Mouse (Mus musculus): Measurements from ENCODE around the gene Ifit3b. TPM values are rescaled to one million over a fixed set of nuclear protein-coding genes. Genes with fewer than 3 reads are reported as not detected.

Gene Ifit3b
- polyA plus RNA-seq (2012; rRNA removed) = 0.06 and 0.33 TPM in 2 replicates

DNA sequence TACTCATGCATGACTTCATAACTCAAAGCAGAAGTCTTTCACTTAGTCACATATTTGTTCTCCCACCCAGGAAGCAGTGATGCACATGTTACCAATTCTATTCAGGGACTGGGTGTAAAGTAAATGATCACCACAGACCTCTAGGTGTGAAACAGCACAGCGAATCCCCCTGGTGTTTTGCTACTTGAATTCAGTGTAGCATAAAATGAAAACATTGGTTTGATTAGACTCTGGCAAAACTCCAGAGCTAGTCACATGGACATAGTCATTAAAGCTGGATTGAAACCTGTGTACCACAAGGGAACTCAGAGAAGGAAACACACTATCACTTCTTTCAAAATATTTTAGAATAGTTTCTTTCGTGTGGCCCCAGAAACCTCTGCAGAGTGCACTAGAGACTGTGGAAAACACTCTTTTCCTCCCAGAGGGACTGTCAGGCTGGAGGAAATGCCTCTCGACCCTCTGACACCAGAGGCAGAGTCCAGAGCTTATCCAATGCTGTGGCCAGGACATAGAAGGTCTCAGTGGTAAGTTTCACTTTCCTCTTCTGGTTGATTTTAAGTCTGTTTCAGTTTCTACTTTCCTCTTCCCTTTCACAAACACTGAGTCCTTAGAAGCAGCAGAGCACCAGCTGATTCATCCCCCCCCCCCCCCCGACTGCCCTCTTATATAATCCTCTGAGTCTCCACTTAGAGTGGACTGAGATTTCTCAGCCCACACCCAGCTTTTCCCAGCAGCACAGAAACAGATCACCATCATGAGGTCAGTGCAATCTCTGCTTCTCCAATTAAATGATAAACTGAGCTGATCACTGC is at the start of gene Ifit3b:
TSS of gene Ifit3b (plus strand) at position 734 of the 815 bp plus-strand sequence.

GRCm38 (mm10) chr19:34583126-34583766 is 24.5 kb upstream of the Ifit3b start, which contains the start of gene Ifit3:
Gene Ifit3 (plus strand): TSS chr19:34583531.

GRCm38 (mm10) chr19:34601888-34602287 is 5.9 kb upstream of the Ifit3b start, which contains the start of gene Ifit1bl1:
Gene Ifit1bl1 (minus strand): TSS chr19:34601956.

DNA sequence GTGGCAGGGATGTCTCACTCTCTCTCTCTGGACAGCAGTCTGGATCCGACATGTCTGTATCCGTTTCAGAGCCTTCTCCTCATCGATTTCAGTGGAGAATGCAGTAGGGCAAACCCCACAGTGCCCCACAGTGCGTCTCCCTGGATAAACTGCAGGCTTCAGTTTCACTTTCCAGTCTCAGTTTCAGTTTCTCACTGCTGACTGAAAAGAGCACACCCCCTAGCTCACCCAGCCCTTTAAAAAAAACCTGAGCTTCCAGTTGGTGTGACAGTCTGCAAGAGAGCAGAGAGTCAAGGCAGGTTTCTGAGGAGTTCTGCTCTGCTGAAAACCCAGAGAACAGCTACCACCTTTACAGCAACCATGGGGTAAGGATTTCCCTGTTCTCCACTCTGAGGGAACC is 32.9 kb downstream of the Ifit3b start, which contains the start of the genes Ifit1bl2 and Ifit1:
TSS of gene Ifit1bl2 (minus strand) at position 121 of the 400 bp plus-strand sequence.
TSS of gene Ifit1 (plus strand) at position 249 of the 400 bp plus-strand sequence.

Other genes starting within 250 kb of the Ifit3b start
- gene Ch25h, start 132.8 kb upstream of the Ifit3b start, polyA plus RNA-seq (2012; rRNA removed) = 1.1 and 1.6 TPM in 2 replicates
- 16.9 and 18.2 TPM in 2 replicates for gene Lipa, start 80.5 kb upstream of the Ifit3b start, polyA plus RNA-seq (2012; rRNA removed)
- 4.6 TPM in 2 replicates for gene Ifit2, start 57.3 kb upstream of the Ifit3b start, polyA plus RNA-seq (2012; rRNA removed)
- 1.4 and 2.5 TPM in 2 replicates for gene Ifit3, start 24.4 kb upstream of the Ifit3b start, polyA plus RNA-seq (2012; rRNA removed)
- gene Ifit1bl1, start 6.0 kb upstream of the Ifit3b start, polyA plus RNA-seq (2012; rRNA removed) = 1.1 and 1.3 TPM in 2 replicates
- 0.19 and 0.31 TPM in 2 replicates for gene Ifit1bl2, start 32.8 kb downstream of the Ifit3b start, polyA plus RNA-seq (2012; rRNA removed)
- gene Ifit1, start 32.9 kb downstream of the Ifit3b start, polyA plus RNA-seq (2012; rRNA removed) = 1.0 and 1.4 TPM in 2 replicates
- gene Slc16a12, start 139.3 kb downstream of the Ifit3b start, polyA plus RNA-seq (2012; rRNA removed) = 1.8 and 1.9 TPM in 2 replicates

Data from central nervous system, embryonic 18 days (tissue).